Mouse (Mus musculus): ENCODE measurements around the gene Hist1h3i.

Hist1h3i gene

DNA sequence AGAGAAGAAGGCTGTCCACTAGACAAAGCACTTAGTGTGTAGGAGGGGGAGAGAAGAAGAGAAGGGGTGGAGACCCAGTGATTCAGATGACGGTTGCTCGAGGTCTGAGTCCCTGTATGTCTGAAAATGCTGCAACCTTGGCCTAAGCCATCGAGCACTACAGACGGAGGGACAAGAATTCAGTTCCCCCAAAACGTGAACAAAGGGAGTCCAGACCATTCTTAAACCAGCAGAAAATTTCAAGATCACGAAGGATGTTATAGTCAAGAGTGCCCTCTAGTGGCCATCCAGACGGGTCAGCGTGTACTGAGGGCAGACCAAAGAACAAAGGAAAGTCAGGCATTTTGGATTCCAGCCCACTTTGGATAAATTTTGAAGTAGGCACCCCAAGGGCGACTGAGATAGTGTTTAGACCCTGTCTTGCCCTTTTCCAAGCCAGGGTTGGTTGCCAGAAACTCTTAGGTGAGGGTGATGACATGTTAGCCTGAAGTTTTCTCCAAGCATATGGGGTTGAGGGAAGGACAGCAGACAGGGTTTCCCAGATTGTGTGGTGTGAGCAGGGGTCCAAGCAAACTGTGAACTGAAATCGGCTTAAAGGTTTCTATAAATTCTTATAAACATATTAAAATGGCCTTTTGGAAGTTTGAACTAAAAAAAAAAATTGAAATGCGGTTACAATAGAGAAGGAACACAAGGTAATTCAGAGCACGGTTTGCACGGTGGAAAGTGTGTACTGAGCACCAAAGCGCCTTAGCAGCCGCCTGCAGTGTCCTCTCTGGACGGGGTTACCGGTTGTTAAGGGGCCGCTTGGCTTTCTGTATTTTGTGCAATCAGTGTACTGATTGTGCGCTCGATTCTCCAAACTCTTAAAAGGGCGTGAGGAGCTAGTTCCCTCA lies 48.9 kb downstream of the Hist1h3i start:
- DNase-seq (ENCODE audit: low spot score in 2 of 2) = peak; percentile 42 to 61

DNA sequence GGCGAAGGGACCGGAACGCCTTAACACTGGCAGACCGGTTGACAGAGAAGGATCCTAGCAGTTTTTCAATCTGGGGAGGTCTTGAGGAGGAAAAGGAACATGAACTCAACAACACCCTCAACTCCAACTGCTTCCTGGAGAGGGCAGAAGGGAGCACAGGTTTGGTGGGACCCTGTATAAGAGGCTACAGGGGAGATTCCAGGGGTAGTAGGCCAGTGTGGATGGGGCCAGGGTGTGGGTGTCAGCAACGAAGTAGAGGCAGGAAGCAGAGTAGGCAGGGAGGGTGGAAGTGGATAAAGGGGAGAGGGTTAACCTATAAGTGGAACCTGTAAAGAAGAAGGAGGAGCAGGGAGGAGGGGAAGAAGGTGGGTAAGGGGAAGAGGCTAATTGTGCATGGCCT lies 49.7 kb downstream of the Hist1h3i start:
- DNase-seq (ENCODE audit: low spot score in 2 of 2) = no peak
